Mouse (Mus musculus) ES-CJ7 (cell line): ENCODE results near the gene Bmpr2.

Experiments
- DNase-seq: peaks from one replicate; pipeline ENCODE4 v3.0.0; 2011; ENCODE audit warnings: low read depth, low spot score

The Bmpr2 gene

DNA sequence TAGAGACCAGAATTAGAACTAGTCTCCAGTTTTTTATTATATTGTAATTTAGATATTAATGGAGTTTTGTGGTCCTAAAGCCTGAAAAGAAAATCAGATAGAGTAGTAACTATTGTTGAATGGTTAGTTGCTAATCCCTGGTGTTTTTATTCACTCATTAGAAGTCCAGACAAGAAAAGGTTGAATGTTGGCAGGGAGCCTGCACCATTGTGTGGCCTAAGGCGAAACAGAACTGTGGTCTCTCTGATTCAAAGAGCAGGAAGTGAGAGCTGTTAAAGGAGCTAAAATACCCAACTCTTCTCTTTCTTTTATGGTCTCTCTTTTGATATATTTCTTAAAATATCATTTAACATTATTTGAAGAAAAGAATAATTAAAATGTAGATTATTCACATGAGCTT, 32.1 kb downstream of the Bmpr2 start:
- DNase-seq = no peak

DNA sequence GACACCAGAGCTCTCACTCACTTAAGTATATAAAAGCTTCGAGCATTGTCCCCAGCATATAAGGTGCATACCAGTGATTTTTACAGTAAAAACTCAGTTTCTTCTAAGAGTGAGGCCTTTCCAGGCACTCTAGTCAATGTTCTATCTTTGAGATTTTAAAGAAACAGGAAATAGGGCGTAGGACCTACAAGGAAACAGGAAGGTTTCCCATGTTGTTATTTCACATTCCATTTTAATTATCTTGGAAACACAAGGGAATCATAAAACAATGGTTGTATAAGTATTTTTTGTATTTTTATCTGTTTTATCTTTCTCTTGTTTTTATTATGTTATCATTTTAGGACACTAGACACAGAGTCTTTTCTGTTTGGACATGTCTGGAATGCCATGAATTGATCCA, 34.7 kb downstream of the Bmpr2 start:
- DNase-seq = no peak

DNA sequence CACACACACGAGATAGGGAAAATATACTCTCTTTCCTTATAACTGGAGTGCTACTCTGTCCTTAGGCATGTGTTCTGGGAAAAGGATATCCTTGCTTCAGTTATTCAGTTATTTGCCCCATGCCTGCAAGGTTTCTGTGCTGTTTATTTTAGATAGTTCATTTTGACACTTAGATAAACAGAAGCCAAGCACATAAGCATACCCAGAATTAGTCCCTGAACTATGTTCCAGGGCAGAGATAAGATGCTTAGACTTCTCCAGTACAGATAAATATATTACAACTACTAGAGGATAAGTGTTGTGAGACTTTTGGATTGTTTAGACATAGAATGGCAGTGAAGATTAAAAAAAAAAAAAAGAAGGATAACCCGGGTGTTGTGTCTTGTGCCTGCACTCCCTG, 41.2 kb downstream of the Bmpr2 start:
- DNase-seq = no peak

DNA sequence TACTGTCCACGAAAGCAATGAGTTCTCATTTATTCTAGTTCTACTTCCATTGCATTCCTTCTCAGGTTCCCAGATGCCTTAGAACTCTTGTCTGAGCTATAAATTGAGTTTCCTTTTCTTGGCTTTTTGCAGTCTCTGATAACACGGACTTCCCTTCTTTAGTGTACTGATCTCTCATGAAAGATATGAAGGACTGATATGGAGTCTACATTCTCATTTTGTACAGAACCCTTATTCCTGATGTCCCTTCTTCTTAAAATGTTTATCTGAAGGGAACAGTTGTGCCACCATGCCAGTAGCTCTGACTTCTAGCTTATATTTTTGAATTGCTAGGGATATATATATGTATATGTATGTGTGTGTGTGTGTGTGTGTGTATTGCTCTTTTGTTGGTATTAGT, 46.7 kb downstream of the Bmpr2 start:
- no peak for DNase-seq

DNA sequence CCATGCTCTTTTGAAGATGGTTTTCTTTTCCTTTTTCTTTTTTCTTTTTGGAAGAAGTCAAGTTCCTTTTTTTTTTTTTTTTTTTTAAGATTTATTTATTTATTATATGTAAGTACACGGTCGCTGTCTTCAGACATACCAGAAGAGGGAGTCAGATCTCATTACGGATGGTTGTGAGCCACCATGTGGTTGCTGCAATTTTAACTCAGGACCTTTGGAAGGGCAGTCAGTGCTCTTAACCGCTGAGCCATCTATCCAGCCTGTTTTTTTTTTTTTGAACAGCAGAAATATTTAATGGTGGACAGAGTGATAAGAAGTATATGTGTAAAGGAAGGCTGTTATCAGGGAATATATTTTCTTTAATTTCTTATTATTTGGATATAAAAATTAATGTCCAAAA, 49.6 kb downstream of the Bmpr2 start:
- peak; percentile 33 for DNase-seq

DNA sequence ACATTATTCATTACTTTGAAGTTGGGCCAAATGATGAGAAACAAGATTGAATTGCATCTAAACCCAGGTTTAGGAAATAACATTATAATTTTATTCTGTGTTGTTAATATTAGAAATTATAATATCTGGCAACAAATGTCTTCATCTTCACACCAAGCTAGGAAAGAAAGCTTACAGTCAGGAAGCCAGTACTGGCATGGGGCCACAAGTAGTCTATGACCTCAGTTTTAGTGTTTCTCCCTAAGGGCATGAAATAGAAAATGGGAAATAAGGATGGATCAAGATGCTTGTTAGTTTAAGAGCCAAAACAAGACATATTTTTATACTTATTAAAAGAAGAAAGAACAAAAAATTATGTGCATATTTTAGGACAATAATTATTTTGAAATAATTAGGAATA, 62.2 kb downstream of the Bmpr2 start:
- DNase-seq = no peak

DNA sequence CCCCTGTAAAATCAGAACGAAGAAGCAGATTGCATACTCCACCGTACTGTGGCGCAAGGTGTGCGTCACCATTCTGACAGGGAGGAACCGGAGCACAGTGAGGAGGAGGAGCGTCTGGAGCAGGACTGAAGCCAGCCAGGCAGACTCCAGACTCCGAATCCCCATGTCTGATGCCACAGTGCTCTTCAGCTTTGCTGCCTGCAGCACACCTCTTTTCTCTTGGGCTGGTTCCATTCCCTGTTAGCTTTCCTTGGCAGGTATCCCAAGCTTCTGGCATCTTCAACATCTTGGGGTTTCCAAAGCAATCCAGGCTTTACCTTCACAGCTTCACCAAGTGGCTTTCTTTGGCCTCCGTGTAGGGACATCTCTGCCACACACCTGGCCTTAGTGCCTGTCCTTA, 63.4 kb downstream of the Bmpr2 start:
- DNase-seq = peak; percentile 47

DNA sequence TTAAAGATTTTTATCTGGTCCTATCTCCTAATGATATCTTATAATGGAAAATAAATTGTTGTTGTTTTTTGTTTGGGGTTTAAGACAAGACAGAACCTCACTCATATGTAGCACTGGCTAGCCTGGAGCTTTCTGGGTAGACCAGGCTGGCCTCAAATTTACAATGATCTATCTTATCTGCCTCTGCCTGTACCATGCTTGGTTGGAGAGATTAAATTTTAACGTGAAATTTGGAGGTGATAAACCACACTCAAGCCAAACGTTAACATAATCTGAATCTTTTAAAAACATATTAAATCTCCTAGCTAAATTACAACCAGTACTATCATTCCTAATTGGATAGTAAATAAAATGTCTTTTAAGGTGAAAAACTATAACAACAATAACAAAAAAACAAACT, 66.2 kb downstream of the Bmpr2 start:
- no peak for DNase-seq

DNA sequence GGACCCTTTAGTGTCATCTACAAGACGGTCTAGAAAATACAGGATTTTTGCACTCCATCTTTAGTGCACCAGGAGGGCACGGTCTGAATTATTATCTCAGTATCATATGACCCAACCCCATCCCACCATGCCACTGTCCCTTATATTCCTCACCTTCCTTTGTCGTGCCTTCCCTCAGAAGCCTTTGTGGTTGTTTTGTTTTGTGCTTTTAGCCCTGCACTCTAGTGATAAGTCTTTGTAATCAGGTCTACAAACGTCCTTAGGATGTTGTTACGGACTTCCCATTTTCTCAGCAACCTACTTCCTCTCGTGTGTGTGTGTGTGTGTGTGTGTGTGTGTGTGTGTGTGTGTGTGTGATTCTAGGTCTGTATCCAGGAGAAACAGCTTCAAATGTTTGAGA, 67.0 kb downstream of the Bmpr2 start:
- no peak for DNase-seq

DNA sequence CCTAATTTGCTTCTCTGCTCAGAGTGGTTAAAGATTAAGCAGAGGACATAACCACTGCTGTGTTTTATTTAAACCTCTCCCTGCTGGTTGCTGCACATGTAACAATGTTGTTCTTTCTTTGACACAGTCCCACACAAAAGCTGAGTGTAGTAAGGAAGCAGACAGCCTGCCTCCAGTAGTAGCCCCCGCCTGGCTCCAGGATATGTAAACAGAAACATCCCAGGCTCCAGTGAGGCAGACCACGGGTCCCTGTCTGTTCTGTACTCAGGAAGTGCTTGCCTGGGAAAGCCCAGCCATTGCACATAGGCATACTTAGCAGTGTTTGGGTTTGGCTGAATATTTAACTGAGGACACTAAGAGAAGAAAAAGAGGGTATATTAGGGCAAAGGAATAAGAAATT, 70.5 kb downstream of the Bmpr2 start:
- no peak for DNase-seq

DNA sequence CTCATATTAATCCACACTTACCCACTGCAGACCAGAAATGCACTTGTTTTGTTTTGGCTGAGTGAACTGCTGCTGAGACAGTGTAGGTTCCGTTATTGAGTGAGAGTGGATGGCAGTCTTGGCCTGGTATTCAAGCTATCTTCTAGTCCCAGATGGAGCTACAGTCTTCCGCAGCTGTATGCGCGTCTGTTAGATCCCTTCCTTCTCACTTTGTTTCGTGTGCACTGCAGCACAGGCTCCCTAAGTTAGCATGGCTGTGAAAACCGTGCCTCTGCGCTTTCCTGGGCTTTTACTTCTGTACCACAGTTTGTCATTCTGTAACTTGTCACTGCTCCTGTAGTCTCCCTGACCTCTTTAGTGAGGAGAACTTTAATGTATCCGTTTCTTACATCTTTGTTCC, 85.1 kb downstream of the Bmpr2 start:
- no peak for DNase-seq

DNA sequence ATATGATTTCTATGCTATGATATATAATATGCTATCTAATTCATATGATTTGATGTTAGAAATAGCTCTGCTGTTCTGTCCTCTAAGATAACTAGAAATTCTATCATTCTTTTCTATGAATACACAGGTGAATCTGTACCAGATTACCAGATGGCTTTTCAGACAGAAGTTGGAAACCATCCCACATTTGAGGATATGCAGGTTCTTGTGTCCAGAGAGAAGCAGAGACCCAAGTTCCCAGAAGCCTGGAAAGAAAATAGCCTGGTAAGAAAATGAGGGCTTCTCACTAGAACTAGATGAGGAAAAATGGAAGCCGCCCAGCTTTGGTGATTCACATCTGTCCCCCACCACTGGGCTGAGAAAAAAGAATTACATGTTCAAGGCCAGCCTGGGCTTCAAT, 95.8 kb downstream of the Bmpr2 start:
- no peak for DNase-seq

DNA sequence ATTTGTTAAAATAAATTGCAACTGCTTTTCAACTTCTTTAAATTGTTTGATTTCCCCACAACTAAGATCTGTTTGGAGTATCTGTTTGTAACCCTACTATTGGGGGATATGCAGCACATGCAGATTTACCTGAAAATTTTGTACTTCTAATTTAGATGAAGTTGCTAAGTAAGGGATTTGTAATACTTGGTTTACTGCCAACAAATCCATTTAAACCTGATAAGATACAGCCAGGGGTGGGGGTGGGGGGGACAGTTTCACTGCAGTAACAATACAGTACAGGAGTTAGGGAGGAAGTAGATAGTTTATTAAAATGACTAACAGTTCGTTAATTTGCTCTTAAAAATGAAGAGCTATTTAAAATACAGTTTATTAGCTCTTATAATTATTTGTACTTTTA, 98.9 kb downstream of the Bmpr2 start:
- DNase-seq = no peak

DNA sequence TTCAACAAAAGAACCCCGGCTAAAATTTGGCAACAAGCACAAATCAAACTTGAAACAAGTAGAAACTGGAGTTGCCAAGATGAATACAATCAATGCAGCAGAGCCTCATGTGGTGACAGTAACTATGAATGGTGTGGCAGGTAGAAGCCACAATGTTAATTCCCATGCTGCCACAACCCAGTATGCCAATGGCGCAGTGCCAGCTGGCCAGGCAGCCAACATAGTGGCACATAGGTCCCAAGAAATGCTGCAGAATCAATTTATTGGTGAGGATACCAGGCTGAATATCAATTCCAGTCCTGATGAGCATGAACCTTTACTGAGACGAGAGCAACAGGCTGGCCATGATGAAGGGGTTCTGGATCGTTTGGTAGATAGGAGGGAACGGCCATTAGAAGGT, 104.8 kb downstream of the Bmpr2 start:
- DNase-seq = no peak

DNA sequence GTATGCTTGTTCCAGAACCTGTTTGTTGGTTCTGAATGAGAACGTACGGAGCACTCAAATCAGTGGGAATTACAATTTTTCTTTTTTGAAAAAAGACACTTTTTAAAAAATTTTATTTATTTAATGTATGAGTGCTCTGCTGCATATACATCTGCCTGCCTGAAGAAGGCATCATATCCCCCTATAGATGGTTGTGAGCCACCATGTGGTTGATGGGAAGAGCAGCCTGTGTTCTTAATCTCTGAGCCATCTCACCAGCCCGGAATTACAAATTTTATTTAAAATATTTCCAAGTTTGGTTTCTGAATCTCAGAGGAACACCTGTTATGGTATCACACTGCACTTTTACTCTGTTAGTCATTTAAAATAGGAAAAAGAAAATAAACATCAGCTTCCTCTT, 110.8 kb downstream of the Bmpr2 start:
- DNase-seq = no peak

DNA sequence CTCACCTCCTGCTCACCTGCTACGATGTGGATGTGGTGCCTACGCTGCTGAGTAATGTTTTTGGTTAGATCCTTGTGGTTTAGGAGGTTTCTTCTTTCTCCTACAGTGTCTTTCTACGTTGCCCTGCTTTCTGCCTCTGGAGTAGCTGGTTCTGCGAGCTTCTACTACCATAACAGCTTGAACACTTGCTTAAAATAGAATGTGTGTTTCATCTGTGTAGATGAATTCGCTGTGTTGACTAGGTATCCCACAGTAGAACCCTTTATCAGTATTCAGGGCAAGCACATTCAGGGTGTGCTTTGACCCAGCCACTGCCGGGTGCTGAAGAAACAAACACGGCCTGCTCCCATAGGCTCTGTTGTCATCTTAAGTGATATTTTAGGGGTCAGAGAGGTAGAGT, 114.9 kb downstream of the Bmpr2 start:
- DNase-seq = no peak

DNA sequence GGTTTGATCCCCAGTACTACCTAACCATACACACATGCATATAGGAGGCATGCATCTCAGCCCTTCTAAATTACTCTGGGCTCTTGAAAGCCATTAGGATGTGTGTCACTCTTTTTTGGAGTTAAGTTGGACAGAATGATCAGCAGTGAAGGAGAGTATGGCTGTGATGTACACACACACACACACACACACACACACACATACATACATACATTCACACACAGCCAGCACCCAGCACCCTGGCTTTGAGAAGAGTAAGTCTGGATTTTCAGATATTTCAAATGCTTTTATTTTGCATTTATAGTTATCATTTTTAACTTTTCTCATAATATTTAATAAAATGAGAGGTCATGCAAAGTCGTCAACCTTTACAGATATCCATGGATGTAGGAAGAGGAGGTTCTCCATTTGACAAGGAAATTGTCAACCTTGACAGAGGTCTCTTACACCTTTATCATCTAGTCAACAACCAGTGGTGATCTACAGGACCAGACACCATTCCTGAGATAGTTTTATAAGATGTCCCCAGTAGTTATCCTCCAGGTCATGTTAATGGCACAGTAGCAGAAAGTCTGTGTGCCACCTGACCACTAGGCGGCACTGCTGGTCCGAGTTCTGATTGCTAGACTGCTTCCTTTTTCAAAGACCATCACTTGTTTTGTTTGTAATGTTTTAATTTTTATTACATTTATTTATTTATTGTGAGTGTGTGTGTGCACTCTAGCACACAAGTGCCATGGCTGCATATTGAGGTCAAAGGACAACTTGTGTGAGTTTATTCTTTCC, 120.3 kb downstream of the Bmpr2 start:
- DNase-seq = peak; percentile 67

DNA sequence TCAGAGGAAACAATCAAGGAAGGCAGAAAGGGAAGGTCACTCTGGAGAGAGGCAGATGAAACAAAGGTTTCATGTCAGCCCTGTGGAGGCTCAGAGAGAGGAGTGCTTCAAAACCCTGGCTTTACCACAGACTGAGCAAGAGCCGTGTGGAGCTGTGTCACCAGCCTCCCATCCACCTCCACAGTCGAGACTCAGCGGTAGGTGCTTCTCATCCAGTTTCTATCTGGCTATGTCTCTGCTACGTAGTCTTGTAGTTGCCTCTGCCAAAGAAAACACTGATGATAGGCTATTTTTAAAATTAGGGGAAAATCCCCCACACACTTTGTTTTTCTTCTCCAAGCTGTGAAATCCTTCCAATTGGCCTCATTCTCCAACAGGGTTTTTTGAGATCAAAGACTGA, 123.7 kb downstream of the Bmpr2 start:
- no peak for DNase-seq

DNA sequence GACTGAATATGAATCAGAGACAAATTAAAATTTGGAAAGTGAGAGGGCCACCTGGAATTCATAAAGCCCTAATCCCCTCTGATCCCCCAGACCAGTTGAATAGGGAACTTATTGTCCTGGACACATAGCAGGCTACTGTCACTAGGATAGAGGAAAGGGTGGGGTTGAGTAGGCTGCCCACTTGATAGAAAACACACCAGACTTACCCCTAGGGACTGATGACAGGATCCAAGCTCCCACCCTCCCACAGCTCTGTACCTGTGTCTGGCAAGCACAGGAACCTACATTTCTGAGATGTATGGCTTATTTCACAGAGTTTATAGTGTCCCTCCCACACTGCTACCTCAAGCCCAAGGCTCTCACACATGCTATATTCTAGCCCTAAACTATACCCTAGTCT, 124.8 kb downstream of the Bmpr2 start:
- no peak for DNase-seq

DNA sequence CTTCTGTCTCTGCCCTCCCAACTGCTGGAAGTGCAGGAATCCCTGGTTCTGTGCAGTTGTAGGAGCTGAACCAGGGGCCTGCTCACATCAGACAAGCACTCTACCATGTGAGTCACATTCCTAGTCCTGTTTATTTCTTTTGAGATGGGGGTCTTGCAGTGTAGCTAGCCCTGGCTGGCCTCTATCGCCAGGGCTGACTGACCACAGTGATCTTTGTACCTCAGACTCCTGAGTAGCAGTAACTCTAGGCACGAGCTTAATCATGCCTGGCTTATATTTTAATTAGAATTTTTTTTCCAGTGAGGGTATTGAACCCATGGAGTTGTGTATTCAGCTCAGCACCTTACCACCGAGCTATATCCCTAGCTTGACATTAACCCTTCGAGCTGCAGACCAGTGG, 128.0 kb downstream of the Bmpr2 start:
- DNase-seq = no peak

DNA sequence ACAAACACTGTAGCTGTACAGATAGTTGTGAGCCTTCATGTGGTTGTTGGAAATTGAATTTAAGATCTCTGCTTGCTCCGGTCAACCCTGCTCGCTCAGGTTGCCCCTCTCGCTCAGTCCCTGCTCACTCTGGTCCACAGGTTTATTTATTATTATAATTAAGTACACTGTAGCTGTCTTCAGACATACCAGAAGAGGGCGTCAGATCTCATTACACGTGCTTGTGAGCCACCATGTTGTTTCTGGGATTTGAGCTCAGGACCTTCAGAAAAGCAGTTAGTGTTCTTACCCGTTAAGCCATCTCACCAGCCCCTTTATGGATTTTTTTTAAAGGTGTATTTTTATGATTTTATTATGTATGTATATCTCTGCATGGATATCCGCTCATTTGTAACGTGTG, 129.6 kb downstream of the Bmpr2 start:
- DNase-seq = peak; percentile 62

DNA sequence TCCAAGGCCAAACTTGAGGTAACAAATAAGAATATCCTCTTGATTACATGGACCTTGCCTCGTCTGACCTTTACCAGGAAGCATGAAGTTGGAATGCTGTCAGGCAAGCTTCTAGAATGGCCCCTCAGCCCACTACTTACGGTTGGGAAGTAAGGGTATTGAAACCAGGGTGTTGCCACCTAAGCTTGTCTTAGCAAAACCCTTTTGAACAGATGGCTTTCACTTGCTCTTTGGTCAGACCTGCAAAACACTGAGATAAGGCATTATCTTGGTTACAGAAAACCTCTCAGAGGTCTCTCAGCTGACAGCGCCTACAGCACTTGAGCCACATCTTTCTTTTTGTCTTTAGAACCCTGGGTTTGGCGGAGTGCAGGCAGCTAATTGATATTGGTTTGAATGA, 130.8 kb downstream of the Bmpr2 start:
- no peak for DNase-seq

DNA sequence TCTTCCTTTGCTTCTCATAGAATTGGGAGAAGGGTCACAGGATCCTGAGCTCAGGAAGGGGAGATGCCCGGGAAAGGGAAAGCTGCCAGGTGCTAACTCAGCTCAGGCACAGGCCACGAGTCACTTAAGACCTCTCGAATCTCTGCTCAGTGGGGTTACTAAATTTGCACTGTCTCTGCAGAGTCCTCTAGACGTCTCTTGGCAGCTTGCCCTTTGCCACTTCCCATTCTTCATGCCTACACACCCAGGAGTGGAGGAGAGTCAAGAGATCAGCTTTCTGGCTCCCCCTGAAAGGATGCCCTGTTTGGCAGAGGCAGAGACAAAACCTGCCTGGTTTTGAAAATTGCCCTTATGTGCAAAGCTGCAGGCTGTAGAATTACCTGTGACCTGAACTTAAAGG, 132.3 kb downstream of the Bmpr2 start:
- DNase-seq = no peak

DNA sequence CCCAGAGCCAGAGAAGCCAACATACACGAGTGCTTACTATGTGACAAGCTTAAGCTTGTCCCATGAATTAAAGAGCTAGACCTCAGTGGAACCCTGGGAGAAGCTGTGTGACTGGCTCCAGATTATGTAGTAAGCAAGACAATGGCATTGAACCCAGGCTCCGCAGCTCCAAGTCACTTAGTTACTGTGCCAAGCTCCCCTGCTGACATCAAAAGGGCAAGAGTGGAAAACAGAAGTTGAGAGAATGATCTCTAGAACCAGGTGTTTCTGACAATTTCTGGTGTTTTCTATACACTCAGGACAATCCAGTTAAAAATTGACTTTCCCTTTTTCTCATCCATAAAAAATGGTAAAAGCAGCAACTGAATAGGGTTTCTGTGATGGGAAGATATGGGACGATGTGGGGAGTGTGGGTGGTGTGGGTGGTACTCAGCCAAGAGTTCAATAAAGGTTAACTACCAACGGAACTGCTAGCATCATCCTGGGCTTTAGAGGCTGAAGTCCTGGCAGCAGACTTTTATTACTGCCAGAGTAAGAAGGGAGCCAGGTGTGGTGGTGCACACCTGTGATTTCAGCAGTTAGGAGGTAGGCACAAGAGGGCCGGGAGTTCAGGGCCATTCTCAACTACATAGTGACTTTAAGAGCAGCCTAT, 134.1 kb downstream of the Bmpr2 start:
- DNase-seq = no peak
